In the genomic region with DNA sequence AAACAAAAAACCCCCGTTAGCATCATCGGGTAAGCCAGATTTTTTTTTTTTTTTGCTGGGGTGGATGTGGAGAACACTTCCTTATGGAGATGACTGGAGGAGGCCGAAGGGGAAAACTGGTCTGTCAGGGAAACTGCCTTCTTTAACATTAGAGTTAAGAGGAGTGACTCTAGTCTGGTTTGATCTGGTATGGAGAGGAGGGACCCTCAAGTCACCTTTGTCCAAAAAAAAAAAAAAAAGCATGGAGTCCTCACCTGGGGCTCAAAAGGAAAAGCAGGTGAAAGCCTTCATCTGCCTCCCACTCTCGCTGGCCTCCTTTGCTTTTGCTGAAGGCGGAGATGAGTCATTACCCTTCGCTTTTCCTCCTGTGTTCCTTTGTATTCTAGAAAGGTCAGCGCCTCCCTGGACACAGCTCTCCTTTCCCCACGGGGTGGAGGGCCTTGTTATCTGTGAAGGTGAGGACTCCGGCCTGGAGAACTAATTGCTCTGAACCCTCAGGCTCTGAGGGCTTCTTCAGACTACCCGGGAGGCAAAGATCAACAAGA, we compare ENCODE assay signal across 1 mouse cellular context.
TF ChIP-seq lines count a peak whose summit lies in the region.

No protein-coding gene starts in this region.

TF ChIP-seq in MEL, 35 proteins besides CTCF, POLR2A, EP300 and RAD21:
- TF ChIP-seq ZNF384 (IDR thresholded peaks at IDR 0.05; ENCODE audit: low read depth, low read length) (peak; percentile 70), USF2 (IDR thresholded peaks at IDR 0.05; ENCODE audit: borderline replicate concordance in 1 of 2, insufficient read depth in 1 of 2, low read depth in 1 of 2, low read length in 2 of 2) (no peak)
TF ChIP-seq in MEL: peak in this region for 1.
